In the genomic region with DNA sequence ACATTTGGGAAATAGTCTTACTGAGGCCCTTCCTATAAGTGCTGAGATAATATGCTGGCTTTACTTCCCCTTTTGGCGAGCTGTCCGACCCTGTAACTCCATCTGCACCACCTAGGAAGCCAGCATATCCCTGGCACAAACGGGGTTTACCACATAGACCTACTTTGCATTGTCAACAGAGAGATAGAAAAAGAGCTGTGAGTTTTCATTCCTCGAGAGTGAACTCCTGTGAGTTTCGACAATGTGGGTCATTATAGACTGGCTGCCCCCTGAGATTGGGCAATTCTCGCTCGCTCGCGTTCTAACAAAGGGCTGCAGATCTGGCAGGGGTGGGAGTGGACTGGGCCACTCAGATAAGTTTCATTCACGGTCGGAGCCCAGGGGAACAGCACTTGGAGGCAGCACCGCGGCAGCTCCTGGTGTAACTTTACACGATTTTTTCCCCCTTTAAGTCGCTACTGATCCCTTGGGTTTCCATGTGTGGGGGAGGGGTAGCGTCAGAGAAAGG, we compare ENCODE assay signal across 8 mouse cellular contexts.
DNase-seq lines count a peak whose midpoint lies in the region; ATAC-seq and TF ChIP-seq lines count a peak whose summit lies in the region.

No protein-coding gene starts in this region.

- TF ChIP-seq EP300 in lung, postnatal 0 days (IDR thresholded peaks at IDR 0.05), result no peak

- peak overlapping the region; percentile 53 for H3K4me2 ChIP-seq in lung, postnatal 0 days (replicated peaks; ENCODE audit: low read depth, low read length)
- peak overlapping the region; percentile 71 for H3K4me2 ChIP-seq in heart, embryonic 12.5 days
- peak overlapping the region; percentile 24 for H3K4me2 ChIP-seq in limb, embryonic 11.5 days (ENCODE audit: low read depth, severe bottlenecking)

- peak overlapping the region; percentile 11; the same call in 1 of the 2 replicates for H3K4me3 ChIP-seq in lung, postnatal 0 days (ENCODE audit: low read depth, low read length)
- peak overlapping the region; percentile 40 for H3K4me3 ChIP-seq in heart, embryonic 12.5 days
- peak overlapping the region; percentile 9; the same call in 1 of the 2 replicates for H3K4me3 ChIP-seq in limb, embryonic 11.5 days (ENCODE audit: low read depth, low read length)

- peak; percentile 47 for ATAC-seq in lung, postnatal 0 days
- peak; percentile 39 for ATAC-seq in heart, embryonic 12.5 days (ENCODE audit: insufficient number of reproducible peaks, low FRiP score)
- ATAC-seq in limb, embryonic 11.5 days (ENCODE audit: insufficient number of reproducible peaks, low FRiP score, low TSS enrichment, low read depth), result no peak

- 12% methylated on average over 16 of the region's 16 CpGs for WGBS in lung, postnatal 0 days
- WGBS in heart, embryonic 12.5 days, result 3% methylated on average over 16 of the region's 16 CpGs
- WGBS in limb, embryonic 11.5 days, result 4% methylated on average over 16 of the region's 16 CpGs

- H3K9me3 ChIP-seq in lung, postnatal 0 days (ENCODE audit: low read length), result no peaks in the 10 kb centered on the region
- no peaks in the 10 kb centered on the region for H3K9me3 ChIP-seq in heart, embryonic 12.5 days (replicated peaks)
- no peaks in the 10 kb centered on the region for H3K9me3 ChIP-seq in limb, embryonic 11.5 days (ENCODE audit: control insufficient read depth, low read length)

- 0 out of 2 replicates have a peak overlapping the region, but pooled peaks have one; percentile 13 for H3K9ac ChIP-seq in lung, postnatal 0 days (replicated peaks; ENCODE audit: low read depth)
- peak overlapping the region; percentile 55; the same call in 1 of the 2 replicates for H3K9ac ChIP-seq in heart, embryonic 12.5 days
- peak overlapping the region; percentile 3; the same call in 1 of the 2 replicates for H3K9ac ChIP-seq in limb, embryonic 11.5 days (ENCODE audit: low read length)

- H3K36me3 ChIP-seq in lung, postnatal 0 days (ENCODE audit: insufficient read depth, low read length), result no peaks in the 10 kb centered on the region
- H3K36me3 ChIP-seq in heart, embryonic 12.5 days, result no peaks in the 10 kb centered on the region
- no peaks in the 10 kb centered on the region for H3K36me3 ChIP-seq in limb, embryonic 11.5 days (ENCODE audit: control insufficient read depth, insufficient read depth, low read length)

- peak; percentile 60 for DNase-seq in lung, postnatal 0 days (ENCODE audit: low spot score)
- DNase-seq in lung, postnatal 36 days, result no peak
- peak; percentile 70 for DNase-seq in limb, embryonic 11.5 days (ENCODE audit: low spot score)
- peak; percentile 52 for DNase-seq in neural tube, embryonic 10.5 days (ENCODE audit: extremely low spot score, low spot score)
- no peak for DNase-seq in right cerebral cortex, adult 18-20 months
- no peak for DNase-seq in thymus, postnatal 10 days (ENCODE audit: low spot score in 2 of 2)
- no peak for DNase-seq in adrenal gland, adult 18-20 months (ENCODE audit: low spot score in 2 of 2)

- no peak overlapping the region for H3K27ac ChIP-seq in lung, postnatal 0 days (ENCODE audit: low read length)
- no peak overlapping the region for H3K27ac ChIP-seq in heart, embryonic 12.5 days (ENCODE audit: poor library complexity, severe bottlenecking)
- H3K27ac ChIP-seq in limb, embryonic 11.5 days (replicated peaks; ENCODE audit: low read depth, low read length), result no peak overlapping the region

- TF ChIP-seq CTCF in lung, postnatal 0 days (IDR thresholded peaks at IDR 0.05), result no peak

- H3K4me1 ChIP-seq in lung, postnatal 0 days (ENCODE audit: insufficient read depth, low read depth, low read length), result peaks cover 21% of the 10 kb centered on the region; the same call in 1 of the 2 replicates
- H3K4me1 ChIP-seq in heart, embryonic 12.5 days (replicated peaks), result peaks cover 33% of the 10 kb centered on the region
- H3K4me1 ChIP-seq in limb, embryonic 11.5 days (ENCODE audit: control insufficient read depth, insufficient read depth, low read length), result peaks cover 35% of the 10 kb centered on the region

- H3K27me3 ChIP-seq in lung, postnatal 0 days (replicated peaks; ENCODE audit: insufficient read depth, low read length), result no peaks in the 10 kb centered on the region
- H3K27me3 ChIP-seq in heart, embryonic 12.5 days (replicated peaks), result no peaks in the 10 kb centered on the region; the same call in 1 of the 2 replicates
- no peaks in the 10 kb centered on the region for H3K27me3 ChIP-seq in limb, embryonic 11.5 days (ENCODE audit: control insufficient read depth, insufficient read depth, low read length)

Comparison
In these comparisons a context has a peak if more than half of its experiments do, and no peak if none do; other contexts are left out.
1. DNase-seq: peak in lung, postnatal 0 days (single experiment), limb, embryonic 11.5 days (single experiment) and neural tube, embryonic 10.5 days (single experiment); none in lung, postnatal 36 days (single experiment), right cerebral cortex, adult 18-20 months (single experiment), thymus, postnatal 10 days (0 of 2) and adrenal gland, adult 18-20 months (0 of 2).
2. H3K9ac ChIP-seq: peak in every context shown above with its lines; median percentile 55 in heart, embryonic 12.5 days; 13 in lung, postnatal 0 days; 3 in limb, embryonic 11.5 days.
3. Peak in every context shown above with its lines, with median percentiles within 50 percentile points of each other: H3K4me2 ChIP-seq and H3K4me3 ChIP-seq.